Mouse (Mus musculus): ENCODE measurements around the gene Catsperg1.
"Not testable (repeated sequence)": the region's sequence is repeated elsewhere in the genome, so short reads cannot be mapped to it uniquely, and the experiment has no call there.

Gene Catsperg1

GRCm38 (mm10) chr7:29213675-29214082 is at the start of gene Catsperg1:
Gene Catsperg1 (minus strand): TSS chr7:29214035.
- DNase-seq (ENCODE audit: low spot score in 2 of 2), result no peak

- no peak for DNase-seq (ENCODE audit: low spot score in 2 of 2)
Measured at GRCm38 (mm10) chr7:29262151-29262550, 48.3 kb upstream of the Catsperg1 start.

GRCm38 (mm10) chr7:29259781-29260730 is 46.2 kb upstream of the Catsperg1 start:
- no peak for DNase-seq (ENCODE audit: low spot score in 2 of 2)

- no peak for DNase-seq (ENCODE audit: low spot score in 2 of 2)
Measured at GRCm38 (mm10) chr7:29257368-29257767, 43.5 kb upstream of the Catsperg1 start.

GRCm38 (mm10) chr7:29255875-29256274 is 42.0 kb upstream of the Catsperg1 start:
- DNase-seq (ENCODE audit: low spot score in 2 of 2), result no peak

- DNase-seq (ENCODE audit: low spot score in 2 of 2), result no peak
Measured at GRCm38 (mm10) chr7:29253842-29254241, 40.0 kb upstream of the Catsperg1 start.

- no peak for DNase-seq (ENCODE audit: low spot score in 2 of 2)
Measured at GRCm38 (mm10) chr7:29251166-29251565, 37.3 kb upstream of the Catsperg1 start.

GRCm38 (mm10) chr7:29248261-29248841 is 34.5 kb upstream of the Catsperg1 start, which contains the start of gene 2200002D01Rik:
Gene 2200002D01Rik (minus strand): TSS chr7:29248466.
- peak; percentile 12 to 27 for DNase-seq (ENCODE audit: low spot score in 2 of 2)

GRCm38 (mm10) chr7:29247706-29248105 is 33.9 kb upstream of the Catsperg1 start:
- peak in 1 of 2 experiments; percentile 5 for DNase-seq (ENCODE audit: low spot score in 2 of 2)

- DNase-seq (ENCODE audit: low spot score in 2 of 2), result peak; percentile 62 to 81
Measured at GRCm38 (mm10) chr7:29247314-29247700, 33.5 kb upstream of the Catsperg1 start.

GRCm38 (mm10) chr7:29246619-29247313 is 32.9 kb upstream of the Catsperg1 start:
- no peak for DNase-seq (ENCODE audit: low spot score in 2 of 2)

- DNase-seq (ENCODE audit: low spot score in 2 of 2), result no peak
Measured at GRCm38 (mm10) chr7:29246015-29246414, 32.2 kb upstream of the Catsperg1 start.

GRCm38 (mm10) chr7:29244732-29245416 is 31.0 kb upstream of the Catsperg1 start:
- peak; percentile 15 to 48 for DNase-seq (ENCODE audit: low spot score in 2 of 2)

GRCm38 (mm10) chr7:29238019-29238967 is 24.5 kb upstream of the Catsperg1 start, which contains the start of gene Yif1b:
Gene Yif1b (plus strand): TSS chr7:29238329.
- peak; percentile 99 for DNase-seq (ENCODE audit: low spot score in 2 of 2)

GRCm38 (mm10) chr7:29237596-29237995 is 23.8 kb upstream of the Catsperg1 start:
- not testable (repeated sequence) for DNase-seq (ENCODE audit: low spot score in 2 of 2)

- no peak for DNase-seq (ENCODE audit: low spot score in 2 of 2)
Measured at GRCm38 (mm10) chr7:29236593-29236992, 22.8 kb upstream of the Catsperg1 start.

- DNase-seq (ENCODE audit: low spot score in 2 of 2), result peak in 1 of 2 experiments; percentile 28
Measured at GRCm38 (mm10) chr7:29234661-29235060, 20.8 kb upstream of the Catsperg1 start.

GRCm38 (mm10) chr7:29233745-29234144 is 19.9 kb upstream of the Catsperg1 start:
- no peak for DNase-seq (ENCODE audit: low spot score in 2 of 2)

GRCm38 (mm10) chr7:29232247-29233013 is 18.6 kb upstream of the Catsperg1 start, which contains the start of gene Kcnk6:
Gene Kcnk6 (minus strand): TSS chr7:29232515.
- peak in 1 of 2 experiments; percentile 13 for DNase-seq (ENCODE audit: low spot score in 2 of 2)

All from natural killer cell, adult 2 months (primary cell).